Mouse (Mus musculus): ENCODE measurements at regions not wholly inside any gene's neighbourhood (a gene's known extent, or its start where the extent isn't known, plus 50 kb on each side); places are given as distances from the start of the nearest gene placed in this dataset.

DNA sequence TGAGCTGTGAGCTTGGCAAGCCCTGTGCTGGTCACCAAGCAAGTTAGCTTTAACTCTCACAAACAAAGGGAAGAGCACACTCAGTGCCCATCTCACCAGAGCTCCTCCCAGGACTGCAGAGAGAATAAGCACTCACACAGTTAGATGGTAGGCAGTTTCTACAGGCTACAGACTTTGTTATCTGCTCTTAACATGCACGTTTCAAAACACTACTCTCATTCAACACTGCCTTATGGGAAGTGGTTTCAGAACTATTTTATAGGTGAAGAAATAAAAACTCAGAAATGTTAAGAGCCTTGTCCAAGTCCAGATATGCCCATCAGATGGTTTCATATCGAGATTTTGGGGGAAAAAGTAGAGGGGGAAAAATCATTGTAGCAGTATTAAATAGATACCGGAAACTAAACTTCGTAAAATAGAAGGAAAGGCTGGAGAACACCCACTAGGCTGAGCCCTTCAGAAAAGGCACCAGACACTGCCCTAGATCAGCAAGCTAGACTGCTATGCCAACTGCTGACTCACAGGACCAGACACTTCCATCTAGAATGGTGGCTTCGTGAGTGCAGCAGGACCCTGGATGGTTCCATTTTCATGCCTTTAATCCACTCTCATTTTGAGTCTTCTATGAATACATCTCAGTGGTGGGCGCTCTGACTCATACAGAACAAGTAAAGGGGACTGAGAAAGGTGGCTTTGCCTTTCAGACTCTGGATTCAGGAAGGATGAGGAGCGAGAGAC is 51.3 kb upstream of the Serbp1 start:
- in situ Hi-C loops (cut with MboI; ENCODE audit: low sequenced_read_pairs) = no loop called here

DNA sequence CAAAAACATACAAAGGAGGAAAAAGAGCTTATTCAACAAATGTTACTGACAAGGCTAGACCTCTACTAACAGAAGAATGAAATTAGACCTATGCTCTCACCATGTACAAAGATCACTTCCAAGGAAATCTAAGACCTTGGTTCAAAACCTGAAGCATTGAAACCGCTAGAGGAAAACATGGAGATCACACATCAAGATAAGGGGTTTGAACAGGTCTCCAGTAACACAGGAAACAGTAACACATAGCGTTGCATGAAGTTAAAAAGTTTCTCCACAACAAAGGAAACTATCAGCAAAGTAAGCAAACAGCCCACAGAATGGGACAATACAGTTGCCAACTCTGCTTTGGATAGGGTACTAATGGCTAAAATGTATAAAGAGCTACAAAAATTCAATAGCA is 53.3 kb upstream of the Serbp1 start:
- in situ Hi-C loops (cut with MboI; ENCODE audit: low sequenced_read_pairs) = no loop called here

DNA sequence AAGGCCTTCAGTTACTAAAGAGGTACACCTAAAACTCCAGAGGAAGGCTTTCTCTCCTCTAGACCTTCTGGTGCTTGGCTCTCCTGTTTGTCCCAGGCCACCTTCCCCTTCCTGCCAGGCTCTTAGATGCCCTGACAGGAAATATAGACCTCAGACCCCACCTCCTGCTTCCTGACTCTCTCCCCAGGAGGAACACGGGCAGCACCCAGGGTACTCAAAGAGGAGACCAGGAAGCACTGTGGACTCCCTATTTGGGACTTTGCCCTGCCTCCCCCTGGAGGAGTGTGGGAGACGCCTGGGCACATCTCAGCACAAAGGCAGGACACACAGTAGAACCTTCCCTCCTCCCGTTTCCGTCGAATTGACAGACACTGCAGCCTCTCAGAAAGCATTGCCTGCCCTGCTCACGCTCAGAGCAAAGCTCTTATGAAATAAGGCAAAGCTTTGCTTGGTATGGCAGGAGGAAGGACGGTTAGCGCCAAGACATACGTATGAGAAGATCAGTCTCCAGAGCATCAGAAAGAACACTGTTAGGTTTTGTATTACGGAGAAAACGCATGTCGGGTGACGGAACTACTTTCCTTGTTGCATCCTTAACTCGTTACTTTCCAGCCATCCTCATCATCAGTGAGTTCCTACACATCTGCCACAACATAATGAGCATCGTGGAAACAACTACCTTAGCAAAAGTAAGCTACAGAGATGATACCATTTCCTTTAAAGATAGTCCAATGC is 54.3 kb upstream of the Serbp1 start:
- in situ Hi-C loops (cut with MboI; ENCODE audit: low sequenced_read_pairs) = no loop called here

DNA sequence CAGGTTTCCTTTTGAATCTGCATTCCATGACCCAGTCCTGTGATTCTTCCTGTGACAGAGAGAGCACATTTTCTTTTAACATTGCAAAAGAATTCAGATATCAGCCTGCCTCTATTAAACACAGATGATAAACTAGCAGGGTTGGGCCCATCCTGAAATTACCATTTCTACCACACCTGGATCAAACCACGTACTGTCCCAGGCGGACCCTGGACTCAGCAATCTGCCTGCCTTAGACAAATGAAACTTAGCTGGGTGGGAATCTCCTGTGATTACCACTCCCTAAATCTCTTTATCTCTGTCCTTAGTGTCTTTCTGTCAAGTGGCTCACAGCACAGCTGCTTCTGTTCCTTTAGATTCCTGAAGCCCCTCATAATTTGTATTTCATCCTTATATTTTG is 55.5 kb upstream of the Serbp1 start:
- in situ Hi-C loops (cut with MboI; ENCODE audit: low sequenced_read_pairs) = no loop called here

DNA sequence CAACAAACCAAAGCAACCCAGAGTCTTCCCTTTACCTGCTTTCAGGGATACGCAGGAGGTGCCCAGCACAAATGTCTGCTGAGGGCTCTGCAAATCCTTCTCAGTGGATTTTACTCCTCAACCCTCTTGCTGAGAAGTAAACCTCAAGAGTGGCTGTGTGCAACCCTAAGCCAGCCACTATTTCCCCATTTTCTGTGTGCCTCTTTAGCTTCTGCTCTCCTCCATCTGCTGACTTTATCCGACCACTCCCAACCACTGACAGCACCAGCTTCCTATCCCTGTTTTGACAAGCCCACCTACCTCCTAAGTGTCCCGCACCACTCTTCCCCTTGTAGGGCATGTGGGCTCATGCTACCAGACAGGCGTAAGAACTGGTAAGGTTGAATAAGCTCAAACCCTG is 56.5 kb upstream of the Serbp1 start:
- in situ Hi-C loops (cut with MboI; ENCODE audit: low sequenced_read_pairs) = no loop called here

DNA sequence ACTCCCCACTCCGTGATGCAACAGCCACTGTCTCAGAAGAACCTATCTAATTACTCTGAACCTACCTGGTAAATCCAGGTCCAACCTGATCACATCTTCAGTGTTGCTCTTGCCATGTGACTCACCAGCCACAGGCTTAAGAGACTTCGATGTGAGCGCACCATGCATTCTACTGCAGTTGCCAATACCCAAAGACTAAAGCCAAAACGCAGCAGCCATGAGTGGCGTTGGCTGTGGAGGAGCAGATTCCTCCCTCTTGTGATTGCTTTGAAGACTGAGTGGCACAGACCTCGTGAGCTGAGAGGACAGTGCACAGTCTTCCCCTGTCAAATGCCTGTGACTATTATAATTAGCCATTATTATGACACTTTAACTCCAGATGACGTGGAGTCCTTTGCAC is 58.6 kb upstream of the Serbp1 start:
- in situ Hi-C loops (cut with MboI; ENCODE audit: low sequenced_read_pairs) = no loop called here

DNA sequence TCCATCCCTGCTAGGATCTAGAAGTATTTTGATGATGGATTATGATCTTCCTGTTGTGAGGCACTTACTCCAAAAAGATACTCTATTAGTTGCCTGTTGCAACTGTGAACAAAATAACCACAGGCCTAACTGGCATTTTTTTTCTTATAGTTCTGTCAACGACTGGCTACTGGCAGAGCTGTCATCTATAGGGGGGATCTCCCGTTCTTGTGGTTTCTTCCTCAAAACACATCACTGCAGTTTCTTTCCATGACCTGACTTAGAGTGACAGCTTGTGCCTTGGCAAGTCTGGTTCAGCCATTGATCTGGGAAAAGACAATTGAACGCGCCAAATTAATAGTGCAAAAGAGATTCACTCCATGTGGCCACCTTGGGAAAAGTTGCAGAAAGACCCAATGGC is 59.4 kb upstream of the Serbp1 start:
- in situ Hi-C loops (cut with MboI; ENCODE audit: low sequenced_read_pairs) = no loop called here

DNA sequence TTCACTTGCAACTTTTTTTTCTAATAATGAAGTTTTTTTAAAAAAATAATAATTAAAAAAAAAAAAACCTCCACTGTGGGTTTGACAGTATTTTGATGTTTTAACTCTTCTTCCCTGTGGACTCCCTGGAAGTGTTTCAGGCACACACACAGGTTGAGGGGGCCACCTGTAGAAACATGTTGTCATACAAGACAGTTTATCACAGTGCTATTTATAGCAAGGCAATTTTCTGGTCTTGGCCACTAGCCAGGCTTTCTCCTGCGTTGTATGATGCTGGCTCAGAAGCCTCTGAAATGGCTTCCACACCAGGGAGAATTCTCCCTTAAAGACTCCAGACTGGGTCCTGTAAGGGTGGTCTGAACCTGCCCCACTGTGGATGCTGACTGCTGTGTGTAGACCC is 59.9 kb upstream of the Serbp1 start:
- in situ Hi-C loops (cut with MboI; ENCODE audit: low sequenced_read_pairs) = no loop called here

DNA sequence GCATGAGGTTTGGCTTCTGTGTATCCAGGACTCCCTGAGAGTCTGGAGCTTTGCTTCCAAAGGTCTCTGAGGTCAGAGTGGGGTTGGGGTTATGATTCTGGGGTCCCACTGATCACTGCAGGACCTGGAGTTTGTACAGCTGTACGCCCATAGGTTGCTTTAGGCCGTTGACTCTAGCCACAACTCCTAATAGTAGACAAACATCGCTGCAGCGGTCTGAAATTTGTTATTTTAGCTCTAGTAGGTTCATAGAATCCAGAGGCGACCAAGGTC is 67.4 kb upstream of the Serbp1 start:
- in situ Hi-C loops (cut with MboI; ENCODE audit: low sequenced_read_pairs) = loop anchor here (25.0 kb wide), 1 partner anchor 333 kb away; no protein-coding TSS in a partner anchor

DNA sequence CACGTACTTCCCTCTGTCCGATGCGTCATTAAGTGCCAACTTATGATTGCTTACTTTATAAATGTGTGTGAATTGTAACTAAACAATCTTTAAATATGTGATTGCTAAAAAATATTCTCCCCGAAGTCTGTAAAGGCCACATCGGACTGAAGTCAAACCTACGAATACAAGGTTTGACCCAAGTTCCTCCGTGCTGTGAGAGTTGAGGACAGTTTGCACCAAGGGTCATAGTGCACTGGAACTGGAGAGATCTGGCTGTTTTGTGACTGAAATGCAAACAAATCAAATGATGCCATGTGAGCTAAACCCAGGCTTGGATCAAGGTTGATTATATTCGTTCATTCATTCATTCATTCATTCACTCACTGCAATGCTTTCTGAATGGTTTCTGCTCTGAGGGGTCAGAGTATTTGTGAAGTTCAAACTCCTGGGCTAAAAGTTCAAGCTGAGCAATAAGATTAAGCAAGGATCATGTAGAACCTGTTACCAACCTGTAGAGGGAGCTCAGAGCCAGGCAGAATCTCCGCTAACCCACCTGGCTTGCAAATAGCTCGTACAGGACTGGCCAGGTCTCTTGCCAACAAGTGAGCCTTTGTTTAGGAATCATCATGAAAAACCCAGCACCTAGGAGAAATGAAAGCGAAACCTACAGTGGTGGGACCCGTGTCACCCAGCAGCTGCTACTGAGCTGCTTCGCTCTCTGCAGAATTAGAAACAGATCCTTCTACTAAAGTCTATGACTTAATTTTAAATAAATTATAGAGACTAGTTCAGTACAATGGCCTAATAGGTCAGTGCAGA is 67.9 kb upstream of the Serbp1 start:
- in situ Hi-C loops (cut with MboI; ENCODE audit: low sequenced_read_pairs) = loop anchor here (25.0 kb wide), 1 partner anchor 333 kb away; no protein-coding TSS in a partner anchor

DNA sequence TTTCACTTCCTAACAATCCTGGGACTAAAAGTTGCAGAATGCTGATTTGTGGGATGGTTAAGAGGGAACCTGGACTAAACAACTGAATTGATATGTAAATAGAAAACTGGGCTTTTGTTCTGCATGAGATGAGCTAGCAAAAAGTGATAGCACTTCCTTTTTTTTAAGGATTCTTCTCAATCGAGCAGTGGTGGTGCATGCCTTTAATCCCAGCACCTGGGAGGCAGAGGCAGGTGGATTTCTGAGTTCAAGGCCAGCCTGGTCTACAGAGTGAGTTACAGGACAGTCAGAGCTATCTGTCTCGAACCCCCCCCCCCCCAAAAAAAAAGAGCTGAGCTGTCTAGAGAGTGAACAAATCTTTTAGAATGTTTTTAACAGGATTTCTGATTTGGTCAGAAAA is 69.2 kb upstream of the Serbp1 start:
- in situ Hi-C loops (cut with MboI; ENCODE audit: low sequenced_read_pairs) = loop anchor here (25.0 kb wide), 1 partner anchor 332 kb away; no protein-coding TSS in a partner anchor

DNA sequence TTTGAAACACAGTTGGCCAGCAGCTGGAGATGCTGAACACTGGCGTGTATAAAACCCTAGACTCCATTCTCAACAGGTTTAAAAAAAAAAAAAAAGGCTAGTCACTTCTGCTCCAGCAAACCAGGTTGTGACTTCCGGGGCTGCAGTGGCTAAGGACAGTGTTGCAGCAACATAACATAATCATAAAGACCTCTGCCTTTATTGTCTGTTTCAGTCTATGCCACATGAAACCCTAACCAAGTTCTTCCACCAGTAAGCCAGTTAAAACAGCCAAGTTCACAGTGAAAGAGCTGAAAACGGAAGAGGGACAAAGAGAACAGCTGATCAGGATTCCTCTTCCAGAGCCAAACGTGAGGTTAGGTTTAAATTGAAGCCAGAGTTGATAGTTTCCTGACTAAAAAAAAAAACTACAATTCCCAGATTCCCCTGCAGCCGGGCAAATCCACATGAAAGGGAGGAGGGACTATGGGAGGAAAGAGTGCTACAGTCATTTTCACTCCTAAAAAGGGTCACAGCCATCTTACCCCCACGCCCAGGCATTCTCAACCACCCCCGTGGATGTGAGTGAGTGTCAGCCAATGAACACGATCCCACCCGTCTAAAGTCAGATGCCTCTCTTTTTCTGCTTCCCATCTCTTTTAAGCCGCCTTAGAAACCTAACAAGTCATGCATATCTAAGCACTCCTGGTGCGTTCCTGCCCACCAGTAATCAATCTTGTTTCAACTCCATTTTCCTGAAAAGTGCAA is 69.8 kb upstream of the Serbp1 start:
- in situ Hi-C loops (cut with MboI; ENCODE audit: low sequenced_read_pairs) = loop anchor here (25.0 kb wide), 1 partner anchor 331 kb away; no protein-coding TSS in a partner anchor

DNA sequence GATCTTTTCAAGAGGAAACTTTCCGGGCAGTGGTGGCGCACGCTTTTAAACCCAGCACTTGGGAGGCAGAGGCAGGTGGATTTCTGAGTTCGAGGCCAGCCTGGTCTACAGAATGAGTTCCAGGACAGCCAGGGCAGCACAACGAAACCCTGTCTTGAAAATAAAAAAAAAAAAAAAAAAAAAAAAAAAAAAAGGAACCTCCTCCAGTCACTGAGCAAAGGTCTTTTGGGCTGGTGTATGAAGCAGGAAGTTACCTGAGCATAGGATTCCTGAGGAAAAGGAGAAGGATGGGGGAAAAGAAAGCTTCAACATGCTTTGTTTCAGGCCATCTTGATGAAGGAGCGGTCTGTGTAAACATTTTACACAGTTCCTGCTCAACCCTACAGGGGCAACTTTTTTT is 72.9 kb upstream of the Serbp1 start:
- in situ Hi-C loops (cut with MboI; ENCODE audit: low sequenced_read_pairs) = loop anchor here (25.0 kb wide), 1 partner anchor 328 kb away; no protein-coding TSS in a partner anchor

DNA sequence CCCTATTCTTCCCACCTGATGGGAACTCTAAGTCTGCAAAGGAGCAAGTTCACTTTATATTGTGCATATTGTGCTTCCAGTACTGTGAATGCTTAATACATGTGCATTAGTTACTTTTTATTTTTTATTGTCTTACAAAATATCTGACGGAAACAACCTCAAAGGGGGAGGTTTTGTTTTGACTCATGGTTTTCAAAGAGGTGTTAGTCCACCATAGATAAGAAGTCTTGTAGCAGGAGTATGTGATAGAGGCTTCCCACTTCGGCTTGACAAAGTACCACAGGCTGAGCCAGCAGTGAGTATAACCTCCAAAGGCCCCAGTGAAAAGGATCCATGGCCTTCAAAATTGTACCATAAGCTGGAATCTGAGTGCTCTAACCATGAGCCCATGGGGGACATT is 74.0 kb upstream of the Serbp1 start:
- in situ Hi-C loops (cut with MboI; ENCODE audit: low sequenced_read_pairs) = loop anchor here (25.0 kb wide), 1 partner anchor 327 kb away; no protein-coding TSS in a partner anchor

DNA sequence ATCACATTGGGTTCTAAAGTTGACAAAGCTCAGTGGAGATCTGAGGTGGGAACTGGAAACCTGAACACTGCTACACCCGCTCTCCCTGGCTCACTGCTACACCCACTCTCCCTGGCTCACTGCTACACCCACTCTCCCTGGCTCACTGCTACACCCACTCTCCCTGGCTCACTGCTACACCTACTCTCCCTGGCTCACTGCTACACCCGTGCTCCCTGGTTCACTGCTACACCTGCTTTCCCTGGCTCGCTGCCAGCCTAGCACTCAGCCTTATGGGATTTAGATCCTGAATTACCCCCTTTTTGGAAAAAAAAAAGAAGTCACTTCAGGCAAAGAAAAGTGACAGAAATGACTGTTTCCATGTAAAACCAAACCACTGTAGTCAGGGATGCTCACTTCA is 75.2 kb upstream of the Serbp1 start:
- in situ Hi-C loops (cut with MboI; ENCODE audit: low sequenced_read_pairs) = loop anchor here (25.0 kb wide), 1 partner anchor 326 kb away; no protein-coding TSS in a partner anchor

DNA sequence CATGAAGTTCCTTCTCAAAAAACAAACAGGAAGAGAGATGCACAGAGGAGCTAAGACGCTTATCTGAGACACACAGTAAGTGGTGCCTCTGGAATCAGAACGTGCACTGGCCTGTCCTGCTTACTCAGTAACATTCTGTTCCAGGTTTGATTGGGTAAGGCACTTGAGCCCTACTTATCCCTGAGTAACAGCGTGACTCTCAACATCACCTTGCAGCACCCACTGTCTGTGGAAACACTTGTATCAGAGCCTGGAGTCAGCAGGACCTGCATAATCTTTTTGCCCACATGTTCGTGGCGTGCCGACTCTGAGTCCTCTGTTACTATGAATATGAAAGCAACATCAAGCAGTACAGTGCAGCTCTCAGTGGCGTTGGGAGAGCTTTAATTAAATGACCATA is 76.4 kb upstream of the Serbp1 start:
- in situ Hi-C loops (cut with MboI; ENCODE audit: low sequenced_read_pairs) = loop anchor here (25.0 kb wide), 1 partner anchor 324 kb away; no protein-coding TSS in a partner anchor

DNA sequence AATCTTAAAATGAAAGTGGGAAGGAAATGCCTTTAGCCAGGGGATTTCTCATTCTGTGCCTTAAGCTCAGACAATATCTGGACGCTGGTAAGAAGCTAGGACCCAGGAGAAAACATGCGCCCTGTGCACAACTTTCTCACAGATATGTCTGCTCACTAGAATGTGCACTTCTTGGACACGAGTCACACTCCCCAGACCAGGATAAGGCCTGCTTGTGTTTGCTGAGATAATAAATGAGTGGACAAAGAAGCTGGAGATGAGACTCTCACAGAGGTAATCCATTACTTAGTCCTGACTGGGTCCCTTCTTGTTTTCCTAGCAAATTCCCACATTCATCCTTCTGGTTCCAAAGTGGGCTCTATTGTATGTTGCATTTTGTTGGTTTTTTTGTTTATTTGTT is 77.4 kb upstream of the Serbp1 start:
- in situ Hi-C loops (cut with MboI; ENCODE audit: low sequenced_read_pairs) = loop anchor here (25.0 kb wide), 1 partner anchor 323 kb away; no protein-coding TSS in a partner anchor

DNA sequence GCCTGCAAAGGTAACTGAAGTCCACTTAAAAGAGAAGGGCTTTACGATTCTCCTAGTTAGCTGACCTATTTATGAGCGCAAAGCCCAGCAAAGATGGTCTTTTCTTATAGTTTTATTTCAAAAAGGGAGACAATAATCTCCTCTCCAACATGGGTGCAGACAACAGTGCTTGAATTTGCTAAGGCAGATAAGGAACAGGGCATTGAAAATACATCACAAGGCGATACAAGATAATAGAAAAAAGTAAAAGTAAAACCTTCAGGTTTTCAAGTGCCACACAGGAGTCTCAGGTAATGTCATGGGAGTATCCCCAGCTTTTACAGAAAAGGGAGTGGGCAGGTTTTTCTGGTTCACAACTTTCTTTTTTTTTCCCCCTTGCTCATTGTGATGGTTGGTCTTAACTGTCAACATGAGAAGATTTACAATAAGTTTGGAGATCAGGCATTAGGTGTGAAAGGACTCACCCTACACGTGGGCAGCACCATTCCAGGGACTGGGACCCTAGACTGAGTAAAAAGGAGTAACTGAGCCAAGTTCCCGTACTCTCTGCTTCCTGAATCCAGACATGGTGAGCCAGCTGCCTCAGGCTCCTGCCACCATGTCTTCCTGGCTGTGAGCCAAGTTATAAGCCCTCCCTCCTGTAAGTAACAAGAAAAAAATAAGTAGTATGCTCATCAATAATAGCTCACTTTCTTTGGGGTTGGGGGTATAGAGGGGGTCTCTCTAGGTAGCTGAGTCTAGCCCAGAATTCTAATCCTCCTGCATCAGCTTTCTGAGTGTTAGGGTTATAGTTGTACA is 78.1 kb upstream of the Serbp1 start:
- in situ Hi-C loops (cut with MboI; ENCODE audit: low sequenced_read_pairs) = loop anchor here (5.0 to 25.0 kb wide), 2 partner anchors 193 to 323 kb away; no protein-coding TSS in a partner anchor

DNA sequence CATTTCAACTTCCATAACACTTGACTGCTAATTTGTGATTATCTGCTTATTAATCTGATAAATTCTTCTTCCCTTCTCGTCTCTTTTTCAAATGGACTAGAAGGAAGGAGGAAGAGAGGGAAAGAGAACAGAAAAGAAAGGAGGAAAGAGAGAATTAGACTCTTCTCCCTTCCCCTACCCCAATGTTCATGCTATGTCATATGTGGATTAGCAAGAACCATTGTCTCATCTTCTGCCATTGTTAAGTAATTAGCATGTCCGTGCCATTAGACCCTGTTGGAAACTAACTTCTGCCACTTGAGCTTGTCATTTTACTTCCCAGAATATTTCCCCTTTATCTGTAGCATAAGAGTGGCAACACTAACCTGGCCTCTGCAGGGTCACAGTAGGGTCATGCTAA is 78.8 kb upstream of the Serbp1 start:
- in situ Hi-C loops (cut with MboI; ENCODE audit: low sequenced_read_pairs) = loop anchor here (5.0 to 25.0 kb wide), 2 partner anchors 192 to 322 kb away; no protein-coding TSS in a partner anchor

DNA sequence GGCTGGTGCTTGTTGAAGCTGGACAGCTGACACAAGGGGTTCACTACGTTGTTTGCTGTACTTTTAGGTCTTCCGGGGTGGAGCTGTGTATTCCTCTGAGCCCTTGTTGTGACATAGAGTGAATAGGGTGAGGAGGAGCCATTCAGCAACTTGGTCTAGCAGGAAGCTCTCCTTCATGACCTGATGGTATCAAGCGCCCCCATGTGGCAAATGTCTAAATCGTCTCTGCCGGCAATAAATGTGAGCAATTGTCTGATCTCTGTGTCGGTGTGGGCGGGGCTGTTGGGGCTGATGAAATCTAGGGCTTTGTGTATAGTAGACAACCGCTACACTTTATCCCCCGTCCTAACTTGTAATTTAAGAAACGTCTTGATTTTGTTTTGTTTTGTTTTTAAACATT is 79.2 kb upstream of the Serbp1 start:
- in situ Hi-C loops (cut with MboI; ENCODE audit: low sequenced_read_pairs) = loop anchor here (5.0 to 25.0 kb wide), 2 partner anchors 191 to 321 kb away; no protein-coding TSS in a partner anchor
